Comparison of ENCODE assay signal across 23 mouse cellular contexts in the genomic region with DNA sequence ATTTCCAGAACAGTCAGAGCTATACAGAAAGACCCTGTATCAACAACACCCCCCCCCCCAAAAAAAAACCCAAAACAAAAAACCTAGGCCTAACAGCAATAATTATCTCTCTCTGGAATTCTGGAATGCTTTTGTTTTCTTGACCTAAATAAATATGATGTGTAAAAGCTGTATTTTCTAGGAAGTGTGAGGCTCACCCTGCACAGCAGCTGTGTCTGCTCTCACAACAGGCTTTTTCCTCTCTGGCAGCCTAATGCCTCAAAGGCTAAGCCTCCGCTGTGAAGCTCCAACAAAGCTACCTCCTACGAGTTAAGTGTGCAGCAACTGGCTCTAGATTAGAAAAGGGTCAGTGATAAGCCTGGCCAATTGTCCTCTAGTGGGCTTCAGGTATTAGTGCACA. TPM values are rescaled to one million over a fixed set of nuclear protein-coding genes. Genes with fewer than 3 reads are reported as not detected.
DNase-seq lines count a peak whose midpoint lies in the region; ATAC-seq and TF ChIP-seq lines count a peak whose summit lies in the region.
"Had no signal": no experiment of that assay in that cellular context is flagged by ENCODE, and none has a peak within 500 bp of the region (broad histone marks: within the 10 kb centered on the region; RNA-seq: fewer than 3 reads in every experiment).

No protein-coding gene starts in this region.

- TF ChIP-seq EP300 in lung, postnatal 0 days (IDR thresholded peaks at IDR 0.05): peak; percentile 53

- peak overlapping the region; percentile 13; the same call in 1 of the 2 replicates for H3K27ac ChIP-seq in forebrain, embryonic 10.5 days
- no peak overlapping the region for H3K27ac ChIP-seq in forebrain, embryonic 11.5 days (ENCODE audit: low read depth, low read length)
- H3K27ac ChIP-seq in lung, postnatal 0 days (ENCODE audit: low read length): peak overlapping the region; percentile 75
- H3K27ac ChIP-seq: embryonic facial prominence, embryonic 15.5 days; forebrain, embryonic 13.5 days; gastrocnemius, adult 2 months; hindbrain, embryonic 10.5 days had no signal

- H3K4me3 ChIP-seq in forebrain, embryonic 10.5 days: no peak overlapping the region
- H3K4me3 ChIP-seq in forebrain, embryonic 11.5 days (ENCODE audit: low read depth, low read length): no peak overlapping the region
- H3K4me3 ChIP-seq in lung, postnatal 0 days (ENCODE audit: low read depth, low read length): no peak overlapping the region
- H3K4me3 ChIP-seq in lung, adult 2 months (replicated peaks; ENCODE audit: extremely low read depth, low read depth, low read length): no peak overlapping the region
- H3K4me3 ChIP-seq: embryonic facial prominence, embryonic 15.5 days; erythroblast, embryonic 14.5 days; forebrain, embryonic 13.5 days; gastrocnemius, adult 2 months; heart, embryonic 12.5 days; hindbrain, embryonic 10.5 days had no signal

- 36% methylated on average over 2 of the region's 2 CpGs for WGBS in forebrain, embryonic 10.5 days
- WGBS in forebrain, embryonic 11.5 days: 29% methylated on average over 2 of the region's 2 CpGs
- 43% methylated on average over 2 of the region's 2 CpGs for WGBS in lung, postnatal 0 days
- 51% methylated on average over 2 of the region's 2 CpGs for WGBS in lung, adult 2 months

- no peaks in the 10 kb centered on the region for H3K36me3 ChIP-seq in forebrain, embryonic 10.5 days (replicated peaks)
- H3K36me3 ChIP-seq in forebrain, embryonic 11.5 days (ENCODE audit: control insufficient read depth, insufficient read depth, low read length): no peaks in the 10 kb centered on the region
- no peaks in the 10 kb centered on the region for H3K36me3 ChIP-seq in lung, postnatal 0 days (ENCODE audit: insufficient read depth, low read length)
- H3K36me3 ChIP-seq: embryonic facial prominence, embryonic 15.5 days; G1E; heart, embryonic 12.5 days; hindbrain, embryonic 10.5 days had no signal

- H3K9me3 ChIP-seq in forebrain, embryonic 10.5 days: no peaks in the 10 kb centered on the region
- H3K9me3 ChIP-seq in forebrain, embryonic 11.5 days (ENCODE audit: control insufficient read depth, low read length): no peaks in the 10 kb centered on the region
- no peaks in the 10 kb centered on the region for H3K9me3 ChIP-seq in lung, postnatal 0 days (ENCODE audit: low read length)
- H3K9me3 ChIP-seq: embryonic facial prominence, embryonic 15.5 days; forebrain, embryonic 13.5 days; G1E; heart, embryonic 12.5 days; hindbrain, embryonic 10.5 days had no signal

- H3K9ac ChIP-seq in forebrain, embryonic 11.5 days (ENCODE audit: low read length): no peak overlapping the region
- H3K9ac ChIP-seq in lung, postnatal 0 days (replicated peaks; ENCODE audit: low read depth): no peak overlapping the region
- H3K9ac ChIP-seq: embryonic facial prominence, embryonic 15.5 days; forebrain, embryonic 13.5 days; heart, embryonic 12.5 days had no signal

- TF ChIP-seq POLR2A in lung, adult 2 months (IDR thresholded peaks at IDR 0.05; ENCODE audit: borderline replicate concordance, extremely low read depth, low read depth, low read length): no peak

- TF ChIP-seq CTCF in lung, postnatal 0 days (IDR thresholded peaks at IDR 0.05): no peak
- no peak for TF ChIP-seq CTCF in lung, adult 2 months (IDR thresholded peaks at IDR 0.05; ENCODE audit: insufficient read depth, low read length)

- DNase-seq in forebrain, embryonic 10.5 days (ENCODE audit: extremely low spot score, low spot score): no peak
- no peak for DNase-seq in forebrain, embryonic 11.5 days (ENCODE audit: low spot score)
- DNase-seq in kidney, postnatal 4 days: peak; percentile 50 to 66
- no peak for DNase-seq in kidney, adult 9 months
- peak; percentile 87 for DNase-seq in lung, postnatal 0 days (ENCODE audit: low spot score)
- DNase-seq in lung, adult 2 months: no peak
- DNase-seq in brain, adult 2 months (ENCODE audit: low read depth, low spot score): peak; percentile 50
- DNase-seq: adrenal gland, adult 8-10 months; adrenal gland, postnatal 36 days; B cell, adult 2 months; cerebellum, adult 11 months; cerebellum, adult 8-10 months; cerebellum, postnatal 14 days; embryo, embryonic 11 days; gastrocnemius, adult 2 months; gastrocnemius, postnatal 25 days had no signal

- peaks cover 44% of the 10 kb centered on the region for H3K4me1 ChIP-seq in forebrain, embryonic 10.5 days
- H3K4me1 ChIP-seq in forebrain, embryonic 11.5 days (replicated peaks; ENCODE audit: control insufficient read depth, insufficient read depth, low read length): peaks cover 27% of the 10 kb centered on the region
- H3K4me1 ChIP-seq in lung, postnatal 0 days (ENCODE audit: insufficient read depth, low read depth, low read length): peaks cover 31% of the 10 kb centered on the region
- peaks cover 23% of the 10 kb centered on the region for H3K4me1 ChIP-seq in lung, adult 2 months (ENCODE audit: control insufficient read depth, insufficient read depth, low read length)

- ATAC-seq in forebrain, embryonic 11.5 days (replicated peaks; ENCODE audit: low FRiP score): no peak
- ATAC-seq in lung, postnatal 0 days: peak; percentile 61
- ATAC-seq: CD4-positive, CD25-positive, alpha-beta regulatory T cell, adult 4 months; forebrain, embryonic 13.5 days had no signal

- no peak overlapping the region for H3K4me2 ChIP-seq in forebrain, embryonic 11.5 days (ENCODE audit: low read depth, low read length, severe bottlenecking)
- H3K4me2 ChIP-seq in lung, postnatal 0 days (replicated peaks; ENCODE audit: low read depth, low read length): no peak overlapping the region
- H3K4me2 ChIP-seq: embryonic facial prominence, embryonic 15.5 days; forebrain, embryonic 13.5 days; heart, embryonic 12.5 days had no signal

- peaks cover 69% of the 10 kb centered on the region for H3K27me3 ChIP-seq in forebrain, embryonic 10.5 days (ENCODE audit: poor library complexity, severe bottlenecking)
- 0 out of 2 replicates have a peak, but pooled peaks cover 2% of the 10 kb centered on the region for H3K27me3 ChIP-seq in forebrain, embryonic 11.5 days (ENCODE audit: control insufficient read depth, insufficient read depth, low read length)
- H3K27me3 ChIP-seq in lung, postnatal 0 days (replicated peaks; ENCODE audit: insufficient read depth, low read length): no peaks in the 10 kb centered on the region
- H3K27me3 ChIP-seq: embryonic facial prominence, embryonic 15.5 days; heart, embryonic 12.5 days had no signal

RNA-seq across cellular contexts. Expression of gene Fgfr3, which starts 12.4 kb away (rescaled TPM):
- 33.4 and 39.1 TPM in 2 replicates for polyA plus RNA-seq in forebrain, embryonic 10.5 days (2016; fragmentation: Nextera tagmentation; extraction: Ambion mirVana)
- 100 and 105 TPM in 2 replicates for polyA plus RNA-seq in forebrain, embryonic 11.5 days (2014; fragmentation: Nextera tagmentation; extraction: Ambion mirVana)
- polyA plus RNA-seq in lung, postnatal 0 days (2015; fragmentation: Nextera tagmentation; extraction: Ambion mirVana): 67.9 and 72.5 TPM in 2 replicates
- 237 and 258 TPM in 2 replicates for polyA plus RNA-seq in lung, adult 2 months (2012; rRNA removed)
- polyA plus RNA-seq: CD4-positive, CD25-positive, alpha-beta regulatory T cell, adult 4 months; erythroblast, embryonic 14.5 days had no signal

RNA-seq across cellular contexts. Expression of gene Tmem129, which starts 50.8 kb away (rescaled TPM):
- 38.0 and 39.5 TPM in 2 replicates for polyA plus RNA-seq in forebrain, embryonic 10.5 days (2016; fragmentation: Nextera tagmentation; extraction: Ambion mirVana)
- polyA plus RNA-seq in forebrain, embryonic 11.5 days (2014; fragmentation: Nextera tagmentation; extraction: Ambion mirVana): 39.3 and 41.8 TPM in 2 replicates
- polyA plus RNA-seq in lung, postnatal 0 days (2015; fragmentation: Nextera tagmentation; extraction: Ambion mirVana): 22.5 and 25.1 TPM in 2 replicates
- 41.5 and 46.1 TPM in 2 replicates for polyA plus RNA-seq in lung, adult 2 months (2012; rRNA removed)

RNA-seq across cellular contexts. Expression of gene Tacc3, which starts 51.1 kb away (rescaled TPM):
- 349 TPM in 2 replicates for polyA plus RNA-seq in forebrain, embryonic 10.5 days (2016; fragmentation: Nextera tagmentation; extraction: Ambion mirVana)
- polyA plus RNA-seq in forebrain, embryonic 11.5 days (2014; fragmentation: Nextera tagmentation; extraction: Ambion mirVana): 331 and 332 TPM in 2 replicates
- 12.5 and 14.5 TPM in 2 replicates for polyA plus RNA-seq in lung, postnatal 0 days (2015; fragmentation: Nextera tagmentation; extraction: Ambion mirVana)
- polyA plus RNA-seq in lung, adult 2 months (2012; rRNA removed): 3.1 and 5.3 TPM in 2 replicates

RNA-seq across cellular contexts. Expression of gene Slbp, which starts 56.7 kb away (rescaled TPM):
- 335 and 357 TPM in 2 replicates for polyA plus RNA-seq in forebrain, embryonic 10.5 days (2016; fragmentation: Nextera tagmentation; extraction: Ambion mirVana)
- 295 and 321 TPM in 2 replicates for polyA plus RNA-seq in forebrain, embryonic 11.5 days (2014; fragmentation: Nextera tagmentation; extraction: Ambion mirVana)
- polyA plus RNA-seq in lung, postnatal 0 days (2015; fragmentation: Nextera tagmentation; extraction: Ambion mirVana): 81.2 and 85.6 TPM in 2 replicates
- polyA plus RNA-seq in lung, adult 2 months (2012; rRNA removed): 20.4 and 21.3 TPM in 2 replicates

Comparison
In these comparisons a context has a peak if more than half of its experiments do, and no peak if none do; other contexts are left out.
1. DNase-seq: peak in kidney, postnatal 4 days (2 of 2), lung, postnatal 0 days (single experiment) and brain, adult 2 months (single experiment); none in forebrain, embryonic 10.5 days (single experiment), forebrain, embryonic 11.5 days (single experiment), kidney, adult 9 months (single experiment) and lung, adult 2 months (single experiment).
2. RNA of gene Tacc3, which starts 51.1 kb away (polyA plus RNA-seq): 349 TPM in forebrain, embryonic 10.5 days and 331 to 332 TPM in forebrain, embryonic 11.5 days; 12.5 to 14.5 TPM in lung, postnatal 0 days and 3.1 to 5.3 TPM in lung, adult 2 months; every median in the first group is over 10 times any median in the second.